Mouse (Mus musculus): ENCODE measurements around the gene Abca6.

DNA sequence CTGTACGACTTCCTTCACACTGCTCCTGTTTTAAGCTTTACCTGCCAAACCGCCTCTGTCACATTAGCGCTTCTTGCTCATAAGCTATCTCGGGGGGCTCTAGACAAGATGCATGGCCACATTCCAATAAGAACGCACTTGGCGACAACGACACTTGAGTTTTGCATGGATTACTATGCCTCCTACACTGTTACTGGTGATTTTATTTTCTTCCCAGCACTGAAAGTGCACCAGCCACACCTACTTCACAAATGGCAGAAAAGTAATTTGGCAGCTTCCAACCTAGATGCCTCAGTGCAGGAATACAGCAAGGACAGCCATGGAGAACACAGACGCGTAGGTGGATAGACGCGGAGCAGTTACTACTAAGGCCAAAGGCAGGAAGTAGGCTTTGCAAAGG is 95.6 kb downstream of the Abca6 start:
- TF ChIP-seq POLR2A (IDR thresholded peaks at IDR 0.05; ENCODE audit: insufficient read depth, low read depth, low read length) (no peak), CTCF (IDR thresholded peaks at IDR 0.05; ENCODE audit: insufficient read depth, low read depth, low read length) (no peak)

Measured in olfactory bulb, adult 2 months (tissue).